Mouse (Mus musculus): ENCODE measurements around the gene Elfn1. TPM values are rescaled to one million over a fixed set of nuclear protein-coding genes. Genes with fewer than 3 reads are reported as not detected.

The Elfn1 gene
- polyA plus RNA-seq, 1 experiment from 2014 or later = 1.5 TPM

GRCm38 (mm10) chr5:139948552-139948951 is 40.8 kb downstream of the Elfn1 start:
- peak; percentile 53; the same call in 1 of the 2 replicates for ATAC-seq (ENCODE audit: low FRiP score)
- H3K27ac ChIP-seq (ENCODE audit: low read depth, low read length) = 0 out of 2 replicates have a peak overlapping the region, but pooled peaks have one; percentile 24
- no peaks in the 10 kb centered on the region for H3K9me3 ChIP-seq (ENCODE audit: control insufficient read depth, low read length)
- DNase-seq (ENCODE audit: low spot score) = no peak
- 86% methylated on average over 4 of the region's 4 CpGs for WGBS
- peaks cover 6% of the 10 kb centered on the region; the same call in 1 of the 2 replicates for H3K4me1 ChIP-seq (replicated peaks; ENCODE audit: control insufficient read depth, insufficient read depth, low read length)
- H3K4me2 ChIP-seq (replicated peaks; ENCODE audit: low read depth, low read length) = no peak overlapping the region
- no peaks in the 10 kb centered on the region for H3K36me3 ChIP-seq (ENCODE audit: control insufficient read depth, insufficient read depth, low read length)
- H3K27me3 ChIP-seq (ENCODE audit: control insufficient read depth, insufficient read depth, low read length) = no peaks in the 10 kb centered on the region
- no peak overlapping the region for H3K4me3 ChIP-seq (ENCODE audit: low read depth, low read length)
- no peak overlapping the region for H3K9ac ChIP-seq (ENCODE audit: low read depth, low read length)

- no peak overlapping the region for H3K4me2 ChIP-seq (replicated peaks; ENCODE audit: low read depth, low read length)
- H3K9me3 ChIP-seq (ENCODE audit: control insufficient read depth, low read length) = no peaks in the 10 kb centered on the region
- H3K36me3 ChIP-seq (ENCODE audit: control insufficient read depth, insufficient read depth, low read length) = no peaks in the 10 kb centered on the region
- no peak overlapping the region for H3K27ac ChIP-seq (ENCODE audit: low read depth, low read length)
- WGBS = 42% methylated on average over 8 of the region's 8 CpGs
- DNase-seq (ENCODE audit: low spot score) = peak; percentile 37
- H3K9ac ChIP-seq (ENCODE audit: low read depth, low read length) = no peak overlapping the region
- H3K27me3 ChIP-seq (ENCODE audit: control insufficient read depth, insufficient read depth, low read length) = no peaks in the 10 kb centered on the region
- no peak overlapping the region for H3K4me3 ChIP-seq (ENCODE audit: low read depth, low read length)
- peaks cover 4% of the 10 kb centered on the region; the same call in 1 of the 2 replicates for H3K4me1 ChIP-seq (replicated peaks; ENCODE audit: control insufficient read depth, insufficient read depth, low read length)
- ATAC-seq (ENCODE audit: low FRiP score) = no peak
Observed at GRCm38 (mm10) chr5:139949363-139949762, 41.6 kb downstream of the Elfn1 start.

- ATAC-seq (ENCODE audit: low FRiP score) (no peak), DNase-seq (ENCODE audit: low spot score) (no peak)
- 0 out of 2 replicates have a peak overlapping the region, but pooled peaks have one; percentile 33 for H3K27ac ChIP-seq (ENCODE audit: low read depth, low read length)
- WGBS = 80% methylated on average over 11 of the region's 11 CpGs
- no peak overlapping the region for H3K9ac ChIP-seq (ENCODE audit: low read depth, low read length)
- no peak overlapping the region for H3K4me3 ChIP-seq (ENCODE audit: low read depth, low read length)
- no peak overlapping the region for H3K4me2 ChIP-seq (replicated peaks; ENCODE audit: low read depth, low read length)
- H3K36me3 ChIP-seq (ENCODE audit: control insufficient read depth, insufficient read depth, low read length) = no peaks in the 10 kb centered on the region
- no peaks in the 10 kb centered on the region for H3K9me3 ChIP-seq (ENCODE audit: control insufficient read depth, low read length)
- peaks cover 4% of the 10 kb centered on the region; the same call in 1 of the 2 replicates for H3K4me1 ChIP-seq (replicated peaks; ENCODE audit: control insufficient read depth, insufficient read depth, low read length)
- no peaks in the 10 kb centered on the region for H3K27me3 ChIP-seq (ENCODE audit: control insufficient read depth, insufficient read depth, low read length)
Observed at GRCm38 (mm10) chr5:139949975-139950578, 42.3 kb downstream of the Elfn1 start.

- ATAC-seq (ENCODE audit: low FRiP score) (no peak), DNase-seq (ENCODE audit: low spot score) (no peak)
- Histone ChIP-seq H3K4me1 (replicated peaks; ENCODE audit: control insufficient read depth, insufficient read depth, low read length) (no peaks in the 10 kb centered on the region), H3K27me3 (ENCODE audit: control insufficient read depth, insufficient read depth, low read length) (no peaks in the 10 kb centered on the region), H3K27ac (ENCODE audit: low read depth, low read length) (no peak overlapping the region), H3K9me3 (ENCODE audit: control insufficient read depth, low read length) (no peaks in the 10 kb centered on the region), H3K9ac (ENCODE audit: low read depth, low read length) (no peak overlapping the region), H3K4me2 (replicated peaks; ENCODE audit: low read depth, low read length) (no peak overlapping the region), H3K36me3 (ENCODE audit: control insufficient read depth, insufficient read depth, low read length) (no peaks in the 10 kb centered on the region), H3K4me3 (ENCODE audit: low read depth, low read length) (no peak overlapping the region)
- WGBS = 72% methylated on average over 10 of the region's 10 CpGs
Observed at GRCm38 (mm10) chr5:139956859-139957258, 49.1 kb downstream of the Elfn1 start.

- Histone ChIP-seq H3K4me2 (replicated peaks; ENCODE audit: low read depth, low read length) (no peak overlapping the region), H3K36me3 (ENCODE audit: control insufficient read depth, insufficient read depth, low read length) (no peaks in the 10 kb centered on the region), H3K9ac (ENCODE audit: low read depth, low read length) (no peak overlapping the region), H3K4me3 (ENCODE audit: low read depth, low read length) (no peak overlapping the region), H3K4me1 (replicated peaks; ENCODE audit: control insufficient read depth, insufficient read depth, low read length) (no peaks in the 10 kb centered on the region; the same call in 1 of the 2 replicates), H3K27ac (ENCODE audit: low read depth, low read length) (no peak overlapping the region), H3K27me3 (ENCODE audit: control insufficient read depth, insufficient read depth, low read length) (no peaks in the 10 kb centered on the region), H3K9me3 (ENCODE audit: control insufficient read depth, low read length) (no peaks in the 10 kb centered on the region)
- ATAC-seq (ENCODE audit: low FRiP score) (no peak), DNase-seq (ENCODE audit: low spot score) (no peak)
- 96% methylated on average over 4 of the region's 4 CpGs for WGBS
Observed at GRCm38 (mm10) chr5:139959741-139960140, 52.0 kb downstream of the Elfn1 start.

GRCm38 (mm10) chr5:139964391-139964790 is 56.6 kb downstream of the Elfn1 start:
- H3K36me3 ChIP-seq (ENCODE audit: control insufficient read depth, insufficient read depth, low read length) = no peaks in the 10 kb centered on the region
- no peak overlapping the region for H3K4me3 ChIP-seq (ENCODE audit: low read depth, low read length)
- no peaks in the 10 kb centered on the region for H3K27me3 ChIP-seq (ENCODE audit: control insufficient read depth, insufficient read depth, low read length)
- DNase-seq (ENCODE audit: low spot score) = no peak
- H3K9me3 ChIP-seq (ENCODE audit: control insufficient read depth, low read length) = no peaks in the 10 kb centered on the region
- ATAC-seq (ENCODE audit: low FRiP score) = no peak
- H3K27ac ChIP-seq (ENCODE audit: low read depth, low read length) = no peak overlapping the region
- 0 out of 2 replicates have a peak overlapping the region, but pooled peaks have one; percentile 7 for H3K9ac ChIP-seq (ENCODE audit: low read depth, low read length)
- H3K4me2 ChIP-seq (replicated peaks; ENCODE audit: low read depth, low read length) = no peak overlapping the region
- no peaks in the 10 kb centered on the region; the same call in 1 of the 2 replicates for H3K4me1 ChIP-seq (replicated peaks; ENCODE audit: control insufficient read depth, insufficient read depth, low read length)
- 76% methylated on average over 5 of the region's 5 CpGs for WGBS

- no peaks in the 10 kb centered on the region for H3K36me3 ChIP-seq (ENCODE audit: control insufficient read depth, insufficient read depth, low read length)
- no peak overlapping the region for H3K9ac ChIP-seq (ENCODE audit: low read depth, low read length)
- no peak for DNase-seq (ENCODE audit: low spot score)
- no peaks in the 10 kb centered on the region for H3K27me3 ChIP-seq (ENCODE audit: control insufficient read depth, insufficient read depth, low read length)
- no peak overlapping the region for H3K4me2 ChIP-seq (replicated peaks; ENCODE audit: low read depth, low read length)
- H3K4me1 ChIP-seq (replicated peaks; ENCODE audit: control insufficient read depth, insufficient read depth, low read length) = no peaks in the 10 kb centered on the region; the same call in 1 of the 2 replicates
- no peak overlapping the region for H3K4me3 ChIP-seq (ENCODE audit: low read depth, low read length)
- no peak overlapping the region for H3K27ac ChIP-seq (ENCODE audit: low read depth, low read length)
- no peaks in the 10 kb centered on the region for H3K9me3 ChIP-seq (ENCODE audit: control insufficient read depth, low read length)
- 92% methylated on average over 14 of the region's 14 CpGs for WGBS
- no peak for ATAC-seq (ENCODE audit: low FRiP score)
Observed at GRCm38 (mm10) chr5:139965596-139965995, 57.9 kb downstream of the Elfn1 start.

GRCm38 (mm10) chr5:139969151-139969948 is 61.6 kb downstream of the Elfn1 start:
- H3K9ac ChIP-seq (ENCODE audit: low read depth, low read length) = no peak overlapping the region

More at GRCm38 (mm10) chr5:139969151-139969948, 61.6 kb downstream of the Elfn1 start:
- no peaks in the 10 kb centered on the region for H3K9me3 ChIP-seq (ENCODE audit: control insufficient read depth, low read length)
- no peaks in the 10 kb centered on the region for H3K36me3 ChIP-seq (ENCODE audit: control insufficient read depth, insufficient read depth, low read length)
- WGBS = 87% methylated on average over 14 of the region's 14 CpGs
- 0 out of 2 replicates have a peak, but pooled peaks cover 2% of the 10 kb centered on the region for H3K27me3 ChIP-seq (ENCODE audit: control insufficient read depth, insufficient read depth, low read length)
- no peaks in the 10 kb centered on the region for H3K4me1 ChIP-seq (replicated peaks; ENCODE audit: control insufficient read depth, insufficient read depth, low read length)
- H3K4me2 ChIP-seq (replicated peaks; ENCODE audit: low read depth, low read length) = no peak overlapping the region
- DNase-seq (ENCODE audit: low spot score) = no peak
- H3K27ac ChIP-seq (ENCODE audit: low read depth, low read length) = no peak overlapping the region
- no peak for ATAC-seq (ENCODE audit: low FRiP score)
- H3K4me3 ChIP-seq (ENCODE audit: low read depth, low read length) = no peak overlapping the region

All from hindbrain, embryonic 11.5 days (tissue).